Mouse (Mus musculus) lung, embryonic 14.5 days (tissue): Measurements from ENCODE around the gene Rnf103. TPM values are rescaled to one million over a fixed set of nuclear protein-coding genes. Genes with fewer than 3 reads are reported as not detected.
"Not testable (repeated sequence)": the region's sequence is repeated elsewhere in the genome, so short reads cannot be mapped to it uniquely, and the experiment has no call there.

Experiments used
- ATAC-seq: fragments of 200-750 bp; cut with Nextera tagmentation; 2 replicates; pipeline ENCODE4 v1.8.0; 2017; ENCODE audit warnings: mild to moderate bottlenecking, moderate TSS enrichment, moderate library complexity; ENCODE audit not compliant: insufficient read depth
- DNase-seq: peaks from one replicate; pipeline ENCODE4 v3.0.0-alpha.2; 2015
- H3K27ac ChIP-seq: fragments of 300-500 bp; sonication (generic); 2 replicates; pipeline ENCODE4 v1.5.1; 2014; ENCODE audit warnings: low read depth, mild to moderate bottlenecking, moderate library complexity
- H3K27me3 ChIP-seq: fragments of 300-500 bp; sonication (generic); 2 replicates; pipeline ENCODE4 v1.6.1; 2014; ENCODE audit warnings: low read length, control low read depth; ENCODE audit not compliant: insufficient read depth
- H3K36me3 ChIP-seq: fragments of 300-500 bp; sonication (generic); 2 replicates; pipeline ENCODE4 v1.6.1; 2014; ENCODE audit warnings: control low read depth; ENCODE audit not compliant: insufficient read depth
- H3K4me1 ChIP-seq: fragments of 300-500 bp; sonication (generic); 2 replicates; pipeline ENCODE4 v1.6.1; 2014; ENCODE audit warnings: antibody characterized with exemption, control low read depth; ENCODE audit not compliant: insufficient read depth
- H3K4me2 ChIP-seq: fragments of 300-500 bp; sonication (generic); 2 replicates; pipeline ENCODE4 v1.6.1; 2014; ENCODE audit warnings: mild to moderate bottlenecking
- H3K4me3 ChIP-seq: fragments of 300-500 bp; sonication (generic); 2 replicates; pipeline ENCODE4 v1.5.1; 2014; ENCODE audit warnings: low read depth, low read length
- H3K9ac ChIP-seq: fragments of 300-500 bp; sonication (generic); 2 replicates; pipeline ENCODE4 v1.6.1; 2014
- H3K9me3 ChIP-seq: fragments of 300-500 bp; sonication (generic); 2 replicates; pipeline ENCODE4 v1.6.1; 2016; ENCODE audit warnings: low read depth, low read length, control low read depth
- CTCF ChIP-seq: IDR thresholded peaks from 2 replicates; pipeline ENCODE4 v1.5.1; 2016; ENCODE audit warnings: antibody characterized with exemption, low read depth
- WGBS: fragments of 180-500 bp; shearing (Covaris S2); extraction: QIAGEN DNeasy Blood & Tissue Kit; methylation state at CpG from one replicate; pipeline ENCODE4 v1.1.7; 2014; 5-methylcytosine and 5-hydroxymethylcytosine counted together
- polyA plus RNA-seq: library from polyadenylated mRNA; unstranded; fragments of >200 nt; fragmentation: Nextera tagmentation; extraction: Ambion mirVana; gene quantifications from 2 replicates; pipeline ENCODE4 v1.2.1, GENCODE M21; 2014

Rnf103 gene
- polyA plus RNA-seq, 1 experiment from 2014 or later = 18.2 TPM

- 72% methylated on average over 4 of the region's 4 CpGs for WGBS
- no peaks in the 10 kb centered on the region for H3K36me3 ChIP-seq
- no peak overlapping the region for H3K4me2 ChIP-seq
- no peak for DNase-seq
- no peak overlapping the region for H3K9ac ChIP-seq
- no peak overlapping the region for H3K27ac ChIP-seq
- H3K27me3 ChIP-seq = no peaks in the 10 kb centered on the region
- no peaks in the 10 kb centered on the region for H3K9me3 ChIP-seq
- no peak overlapping the region for H3K4me3 ChIP-seq
- H3K4me1 ChIP-seq = no peaks in the 10 kb centered on the region
- ATAC-seq = no peak
- TF ChIP-seq CTCF = no peak
These were observed 25.9 kb upstream of the Rnf103 start for GRCm38 (mm10) chr6:71467766-71468165.

- Histone ChIP-seq H3K4me3 (no peak overlapping the region), H3K36me3 (no peaks in the 10 kb centered on the region), H3K9ac (no peak overlapping the region), H3K27ac (no peak overlapping the region), H3K4me2 (no peak overlapping the region), H3K27me3 (no peaks in the 10 kb centered on the region), H3K4me1 (no peaks in the 10 kb centered on the region), H3K9me3 (no peaks in the 10 kb centered on the region)
- DNase-seq = no peak
- TF ChIP-seq CTCF = no peak
- WGBS = 26% methylated on average over 3 of the region's 3 CpGs
- no peak for ATAC-seq
These were observed 24.4 kb upstream of the Rnf103 start for GRCm38 (mm10) chr6:71469291-71469690.

- no peak overlapping the region for H3K4me2 ChIP-seq
- TF ChIP-seq CTCF = no peak
- ATAC-seq (no peak), DNase-seq (no peak)
- H3K27ac ChIP-seq = no peak overlapping the region
- H3K9ac ChIP-seq = no peak overlapping the region
- 76% methylated on average over 4 of the region's 4 CpGs for WGBS
- H3K9me3 ChIP-seq = no peaks in the 10 kb centered on the region
- H3K27me3 ChIP-seq = no peaks in the 10 kb centered on the region
- H3K4me1 ChIP-seq = no peaks in the 10 kb centered on the region
- H3K4me3 ChIP-seq = no peak overlapping the region
- H3K36me3 ChIP-seq = no peaks in the 10 kb centered on the region
These were observed 21.7 kb upstream of the Rnf103 start for GRCm38 (mm10) chr6:71471830-71472520.

DNA sequence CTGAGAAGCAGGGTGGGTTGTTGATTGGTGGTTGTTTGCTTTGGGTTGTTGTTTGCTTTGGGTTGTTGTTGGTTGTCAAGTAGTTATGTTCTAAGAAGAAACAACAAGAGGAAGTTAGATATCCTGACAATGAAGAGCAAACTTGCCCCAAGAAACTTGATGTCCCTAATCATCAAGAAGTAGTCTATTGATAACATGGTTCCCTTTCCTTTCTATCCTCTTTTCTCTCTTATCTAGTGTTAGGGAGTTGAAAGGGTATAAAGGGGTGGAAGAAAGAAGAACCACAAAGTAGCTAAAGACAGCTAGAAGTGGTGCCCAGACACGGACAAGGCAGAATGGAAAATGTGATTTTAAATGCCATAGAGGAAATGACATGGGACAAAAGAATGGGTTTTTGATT lies 20.9 kb upstream of the Rnf103 start:
- DNase-seq (no peak), ATAC-seq (no peak)
- 73% methylated on average over 1 of the region's 1 CpGs for WGBS
- no peak overlapping the region for H3K4me3 ChIP-seq
- no peak overlapping the region for H3K27ac ChIP-seq
- no peaks in the 10 kb centered on the region for H3K4me1 ChIP-seq
- H3K9ac ChIP-seq = no peak overlapping the region
- H3K4me2 ChIP-seq = no peak overlapping the region
- H3K27me3 ChIP-seq = no peaks in the 10 kb centered on the region
- no peak for TF ChIP-seq CTCF
- H3K9me3 ChIP-seq = no peaks in the 10 kb centered on the region
- H3K36me3 ChIP-seq = no peaks in the 10 kb centered on the region

GRCm38 (mm10) chr6:71475604-71476003 lies 18.1 kb upstream of the Rnf103 start:
- no peak overlapping the region for H3K4me2 ChIP-seq
- ATAC-seq (no peak), DNase-seq (no peak)
- no peaks in the 10 kb centered on the region for H3K36me3 ChIP-seq
- WGBS = 77% methylated on average over 3 of the region's 3 CpGs
- no peak overlapping the region for H3K4me3 ChIP-seq
- no peaks in the 10 kb centered on the region for H3K9me3 ChIP-seq
- no peaks in the 10 kb centered on the region for H3K4me1 ChIP-seq
- H3K9ac ChIP-seq = no peak overlapping the region
- H3K27ac ChIP-seq = no peak overlapping the region
- no peak for TF ChIP-seq CTCF
- no peaks in the 10 kb centered on the region for H3K27me3 ChIP-seq

DNA sequence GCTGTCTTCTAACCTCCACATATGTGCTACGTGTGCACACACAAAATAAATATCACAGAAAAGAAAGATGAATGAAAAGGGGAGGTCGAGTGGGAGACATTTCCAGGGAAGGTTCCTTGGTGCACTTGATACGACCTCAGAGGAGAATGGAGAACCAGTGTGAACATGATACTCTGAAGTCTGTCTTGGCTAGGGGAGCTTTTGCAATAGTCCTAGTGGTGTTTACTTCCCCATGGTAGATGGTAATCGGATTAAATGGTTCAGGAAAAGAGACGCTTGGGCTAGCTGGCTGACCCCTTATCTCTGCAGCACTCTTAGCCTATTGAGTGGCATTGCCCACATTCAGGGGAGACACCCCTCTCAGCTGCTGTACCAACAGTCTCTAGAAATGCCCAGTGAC lies 16.9 kb upstream of the Rnf103 start:
- no peaks in the 10 kb centered on the region for H3K36me3 ChIP-seq
- H3K4me2 ChIP-seq = no peak overlapping the region
- H3K4me3 ChIP-seq = no peak overlapping the region
- DNase-seq (no peak), ATAC-seq (no peak)
- no peak overlapping the region for H3K9ac ChIP-seq
- H3K27me3 ChIP-seq = no peaks in the 10 kb centered on the region
- 55% methylated on average over 5 of the region's 5 CpGs for WGBS
- H3K9me3 ChIP-seq = no peaks in the 10 kb centered on the region
- H3K4me1 ChIP-seq = no peaks in the 10 kb centered on the region
- no peak for TF ChIP-seq CTCF
- no peak overlapping the region for H3K27ac ChIP-seq

GRCm38 (mm10) chr6:71478816-71479568 lies 14.7 kb upstream of the Rnf103 start:
- H3K27ac ChIP-seq, DNase-seq, H3K36me3 ChIP-seq, H3K4me1 ChIP-seq, H3K4me3 ChIP-seq, H3K9me3 ChIP-seq, H3K9ac ChIP-seq, H3K4me2 ChIP-seq, H3K27me3 ChIP-seq, ATAC-seq: not testable (repeated sequence)
- WGBS = 94% methylated on average over 10 of the region's 10 CpGs

DNA sequence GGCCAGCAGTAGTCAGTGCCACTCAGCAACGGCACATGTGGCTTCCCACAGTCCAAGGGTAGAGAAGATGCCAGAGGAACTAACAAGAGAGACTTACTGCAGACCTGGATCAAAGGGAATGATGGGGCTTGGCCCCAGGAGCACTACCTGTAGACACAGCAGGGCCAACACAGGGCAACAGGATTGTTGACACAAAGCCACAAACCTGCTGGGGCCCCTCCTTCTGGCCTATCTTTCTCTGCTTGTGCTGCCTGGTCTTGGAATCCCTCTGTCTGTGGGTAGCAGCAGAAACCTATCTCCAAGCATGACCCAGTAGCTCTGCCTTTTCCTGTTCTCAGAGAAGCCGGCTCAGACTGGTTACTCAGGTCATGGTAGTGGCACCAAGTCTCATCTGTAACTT lies 14.1 kb upstream of the Rnf103 start:
- H3K4me3 ChIP-seq, ATAC-seq, H3K36me3 ChIP-seq, H3K4me1 ChIP-seq, DNase-seq, H3K9ac ChIP-seq, H3K27ac ChIP-seq, H3K9me3 ChIP-seq, H3K27me3 ChIP-seq, H3K4me2 ChIP-seq: not testable (repeated sequence)
- 87% methylated on average over 2 of the region's 2 CpGs for WGBS
